17 mouse cellular contexts compared by ENCODE assay signal in genomic region chr9:37762541-37762940, GRCm38 (mm10). TPM values are rescaled to one million over a fixed set of nuclear protein-coding genes. Genes with fewer than 3 reads are reported as not detected.
DNase-seq lines count a peak whose midpoint lies in the region; ATAC-seq and TF ChIP-seq lines count a peak whose summit lies in the region.
"Had no signal": no experiment of that assay in that cellular context is flagged by ENCODE, and none has a peak within 500 bp of the region (broad histone marks: within the 10 kb centered on the region; RNA-seq: fewer than 3 reads in every experiment).

No protein-coding gene starts in this region.

- ATAC-seq in hindbrain, postnatal 0 days: no peak
- ATAC-seq in hindbrain, embryonic 12.5 days (ENCODE audit: low FRiP score): no peak
- ATAC-seq in midbrain, postnatal 0 days (ENCODE audit: low FRiP score): no peak
- ATAC-seq in midbrain, embryonic 14.5 days (ENCODE audit: low FRiP score, low TSS enrichment): no peak
- ATAC-seq in Patski: no peak
- ATAC-seq in hematopoietic stem cell, adult 5-6 weeks (replicated peaks in 1 of 2; ENCODE audit: insufficient read depth in 1 of 2, low FRiP score in 2 of 2, low TSS enrichment in 1 of 2, low read depth in 1 of 2, poor library complexity in 2 of 2, severe bottlenecking in 2 of 2): peak; percentile 53 to 58; a peak in 2 of 4 replicates

- H3K9ac ChIP-seq in hindbrain, postnatal 0 days (replicated peaks; ENCODE audit: low read length): no peak overlapping the region
- H3K9ac ChIP-seq in hindbrain, embryonic 12.5 days: no peak overlapping the region
- H3K9ac ChIP-seq in midbrain, postnatal 0 days (replicated peaks; ENCODE audit: low read length, poor library complexity, severe bottlenecking): no peak overlapping the region
- H3K9ac ChIP-seq in midbrain, embryonic 14.5 days (replicated peaks; ENCODE audit: low read length): no peak overlapping the region
- H3K9ac ChIP-seq: hindbrain, embryonic 13.5 days had no signal

- H3K4me3 ChIP-seq in hindbrain, postnatal 0 days (ENCODE audit: low read length): no peak overlapping the region
- H3K4me3 ChIP-seq in hindbrain, embryonic 12.5 days: no peak overlapping the region
- H3K4me3 ChIP-seq in midbrain, postnatal 0 days (ENCODE audit: low read depth, low read length): no peak overlapping the region
- H3K4me3 ChIP-seq in midbrain, embryonic 14.5 days (replicated peaks; ENCODE audit: low read depth, low read length): no peak overlapping the region
- H3K4me3 ChIP-seq: erythroblast, embryonic 14.5 days; hindbrain, embryonic 13.5 days had no signal

- WGBS in hindbrain, postnatal 0 days: 71% methylated on average over 2 of the region's 2 CpGs
- 63% methylated on average over 2 of the region's 2 CpGs for WGBS in hindbrain, embryonic 12.5 days
- 54% methylated on average over 2 of the region's 2 CpGs for WGBS in midbrain, postnatal 0 days
- 55% methylated on average over 2 of the region's 2 CpGs for WGBS in midbrain, embryonic 14.5 days

- POLR2A ChIA-PET in Patski (lab: Charles Lee): no interaction called here

- peak; percentile 32; the same call in 1 of the 2 replicates for TF ChIP-seq CTCF in hindbrain, postnatal 0 days (IDR thresholded peaks at IDR 0.05; ENCODE audit: low read depth)
- 0 out of 2 replicates have a peak, but pooled peaks have one; percentile 18 for TF ChIP-seq CTCF in midbrain, postnatal 0 days (IDR thresholded peaks at IDR 0.05)
- TF ChIP-seq CTCF in Patski (IDR thresholded peaks at IDR 0.05): peak; percentile 37

- CTCF ChIA-PET in Patski (lab: Charles Lee): interaction anchor here (0.6 kb wide), 1 partner anchor 207 kb away, joined by 4 read pairs; no protein-coding TSS in a partner anchor

- no peaks in the 10 kb centered on the region for H3K36me3 ChIP-seq in hindbrain, postnatal 0 days (ENCODE audit: insufficient read depth, low read length)
- H3K36me3 ChIP-seq in hindbrain, embryonic 12.5 days: no peaks in the 10 kb centered on the region
- H3K36me3 ChIP-seq in midbrain, postnatal 0 days (ENCODE audit: insufficient read depth, low read length): no peaks in the 10 kb centered on the region
- H3K36me3 ChIP-seq in midbrain, embryonic 14.5 days (ENCODE audit: control insufficient read depth, insufficient read depth, low read length): no peaks in the 10 kb centered on the region
- H3K36me3 ChIP-seq: G1E; hindbrain, embryonic 13.5 days had no signal

- no peaks in the 10 kb centered on the region for H3K4me1 ChIP-seq in hindbrain, postnatal 0 days (ENCODE audit: insufficient read depth, low read length)
- no peaks in the 10 kb centered on the region for H3K4me1 ChIP-seq in hindbrain, embryonic 12.5 days
- H3K4me1 ChIP-seq in midbrain, postnatal 0 days (ENCODE audit: insufficient read depth, low read length): no peaks in the 10 kb centered on the region
- H3K4me1 ChIP-seq in midbrain, embryonic 14.5 days (ENCODE audit: control insufficient read depth, insufficient read depth, low read length): no peaks in the 10 kb centered on the region
- H3K4me1 ChIP-seq: hindbrain, embryonic 13.5 days had no signal

- no peak overlapping the region for H3K4me2 ChIP-seq in hindbrain, postnatal 0 days (ENCODE audit: low read depth, low read length)
- no peak overlapping the region for H3K4me2 ChIP-seq in hindbrain, embryonic 12.5 days (replicated peaks)
- H3K4me2 ChIP-seq in midbrain, postnatal 0 days (ENCODE audit: low read depth, low read length, poor library complexity, severe bottlenecking): no peak overlapping the region
- H3K4me2 ChIP-seq in midbrain, embryonic 14.5 days (ENCODE audit: low read length): no peak overlapping the region
- H3K4me2 ChIP-seq: heart, embryonic 11.5 days; hindbrain, embryonic 13.5 days had no signal

- no peaks in the 10 kb centered on the region for H3K27me3 ChIP-seq in hindbrain, postnatal 0 days (ENCODE audit: insufficient read depth, low read length)
- H3K27me3 ChIP-seq in hindbrain, embryonic 12.5 days: no peaks in the 10 kb centered on the region
- no peaks in the 10 kb centered on the region for H3K27me3 ChIP-seq in midbrain, postnatal 0 days (ENCODE audit: insufficient read depth, low read length)
- no peaks in the 10 kb centered on the region for H3K27me3 ChIP-seq in midbrain, embryonic 14.5 days (ENCODE audit: control insufficient read depth, insufficient read depth, low read length)
- no peaks in the 10 kb centered on the region for H3K27me3 ChIP-seq in Patski
- H3K27me3 ChIP-seq: hindbrain, embryonic 13.5 days had no signal

- no peaks in the 10 kb centered on the region for H3K9me3 ChIP-seq in hindbrain, postnatal 0 days (ENCODE audit: low read length)
- H3K9me3 ChIP-seq in hindbrain, embryonic 12.5 days (replicated peaks): no peaks in the 10 kb centered on the region
- no peaks in the 10 kb centered on the region for H3K9me3 ChIP-seq in midbrain, postnatal 0 days (ENCODE audit: low read length)
- no peaks in the 10 kb centered on the region for H3K9me3 ChIP-seq in midbrain, embryonic 14.5 days (ENCODE audit: control insufficient read depth, low read length)
- H3K9me3 ChIP-seq: G1E; hindbrain, embryonic 13.5 days had no signal

- H3K27ac ChIP-seq in hindbrain, postnatal 0 days: no peak overlapping the region
- no peak overlapping the region for H3K27ac ChIP-seq in hindbrain, embryonic 12.5 days
- H3K27ac ChIP-seq in midbrain, postnatal 0 days (ENCODE audit: low read depth, low read length): no peak overlapping the region
- no peak overlapping the region for H3K27ac ChIP-seq in midbrain, embryonic 14.5 days (replicated peaks; ENCODE audit: low read depth, low read length)
- H3K27ac ChIP-seq: hindbrain, embryonic 13.5 days had no signal

- in situ Hi-C loops in Patski (cut with MboI; ENCODE audit: low pct_unique_long_range_greater_than_20kb): no loop called here

- DNase-seq in hindbrain, postnatal 0 days (ENCODE audit: low spot score): no peak
- DNase-seq in midbrain, postnatal 0 days (ENCODE audit: low spot score): no peak
- DNase-seq in midbrain, embryonic 14.5 days: no peak
- no peak for DNase-seq in Patski (ENCODE audit: low read depth, low spot score)
- no peak for DNase-seq in layer of hippocampus, adult 9-10 months (ENCODE audit: low spot score)
- DNase-seq in yolk sac, embryonic 10.5 days (ENCODE audit: low spot score): no peak
- DNase-seq: cerebellum, postnatal 36 days; lung, postnatal 10 days; spleen, adult 18-20 months had no signal

RNA-seq across cellular contexts. Expression of gene Olfr875, which starts 9.1 kb away (rescaled TPM):
- not detected in 2 replicates for total RNA-seq in hindbrain, postnatal 0 days (2014; rRNA removed)
- not detected in 2 replicates for polyA plus RNA-seq in hindbrain, postnatal 0 days (2015; fragmentation: Nextera tagmentation; extraction: Ambion mirVana)
- not detected in 2 replicates for polyA plus RNA-seq in hindbrain, embryonic 12.5 days (2016; fragmentation: Nextera tagmentation; extraction: Ambion mirVana)
- not detected in 2 replicates for total RNA-seq in midbrain, postnatal 0 days (2014; rRNA removed)
- polyA plus RNA-seq in midbrain, postnatal 0 days (2015; fragmentation: Nextera tagmentation; extraction: Ambion mirVana): 0.20 and 0.22 TPM in 2 replicates
- polyA plus RNA-seq in midbrain, embryonic 14.5 days (2014; fragmentation: Nextera tagmentation; extraction: Ambion mirVana): not detected in 2 replicates
- polyA plus RNA-seq in Patski (2021): not detected
- not detected in 2 replicates for total RNA-seq in hematopoietic stem cell, adult 5-6 weeks (2017)
- total RNA-seq: G1E; left cerebral cortex, postnatal 36 days had no signal
- polyA plus RNA-seq: erythroblast, embryonic 14.5 days; G1E; heart, embryonic 11.5 days; hindbrain, embryonic 13.5 days had no signal

RNA-seq across cellular contexts. Expression of gene Olfr874, which starts 17.6 kb away (rescaled TPM):
- 0.58 TPM in 1 of 2 replicates, not detected in the other for total RNA-seq in hindbrain, postnatal 0 days (2014; rRNA removed)
- polyA plus RNA-seq in hindbrain, postnatal 0 days (2015; fragmentation: Nextera tagmentation; extraction: Ambion mirVana): not detected in 2 replicates
- polyA plus RNA-seq in hindbrain, embryonic 12.5 days (2016; fragmentation: Nextera tagmentation; extraction: Ambion mirVana): not detected in 2 replicates
- not detected in 2 replicates for total RNA-seq in midbrain, postnatal 0 days (2014; rRNA removed)
- polyA plus RNA-seq in midbrain, postnatal 0 days (2015; fragmentation: Nextera tagmentation; extraction: Ambion mirVana): 0.11 TPM in 1 of 2 replicates, not detected in the other
- not detected in 2 replicates for polyA plus RNA-seq in midbrain, embryonic 14.5 days (2014; fragmentation: Nextera tagmentation; extraction: Ambion mirVana)
- polyA plus RNA-seq in Patski (2021): not detected
- total RNA-seq in hematopoietic stem cell, adult 5-6 weeks (2017): not detected in 2 replicates
- total RNA-seq: left cerebral cortex, postnatal 36 days had no signal
- polyA plus RNA-seq: G1E; heart, embryonic 11.5 days; hindbrain, embryonic 13.5 days; kidney, embryonic 16.5 days had no signal

RNA-seq across cellular contexts. Expression of gene Olfr876, which starts 40.3 kb away (rescaled TPM):
- total RNA-seq in hindbrain, postnatal 0 days (2014; rRNA removed): not detected in 2 replicates
- not detected in 2 replicates for polyA plus RNA-seq in hindbrain, postnatal 0 days (2015; fragmentation: Nextera tagmentation; extraction: Ambion mirVana)
- not detected in 2 replicates for polyA plus RNA-seq in hindbrain, embryonic 12.5 days (2016; fragmentation: Nextera tagmentation; extraction: Ambion mirVana)
- total RNA-seq in midbrain, postnatal 0 days (2014; rRNA removed): not detected in 2 replicates
- polyA plus RNA-seq in midbrain, postnatal 0 days (2015; fragmentation: Nextera tagmentation; extraction: Ambion mirVana): not detected in 2 replicates
- not detected in 2 replicates for polyA plus RNA-seq in midbrain, embryonic 14.5 days (2014; fragmentation: Nextera tagmentation; extraction: Ambion mirVana)
- not detected for polyA plus RNA-seq in Patski (2021)
- total RNA-seq in hematopoietic stem cell, adult 5-6 weeks (2017): not detected in 2 replicates
- total RNA-seq: left cerebral cortex, postnatal 36 days had no signal
- polyA plus RNA-seq: erythroblast, embryonic 14.5 days; G1E; heart, embryonic 11.5 days; hindbrain, embryonic 13.5 days; kidney, embryonic 16.5 days had no signal

RNA-seq across cellular contexts. Expression of gene Olfr160, which starts 46.5 kb away (rescaled TPM):
- not detected in 2 replicates for total RNA-seq in hindbrain, postnatal 0 days (2014; rRNA removed)
- not detected in 2 replicates for polyA plus RNA-seq in hindbrain, postnatal 0 days (2015; fragmentation: Nextera tagmentation; extraction: Ambion mirVana)
- not detected in 2 replicates for polyA plus RNA-seq in hindbrain, embryonic 12.5 days (2016; fragmentation: Nextera tagmentation; extraction: Ambion mirVana)
- total RNA-seq in midbrain, postnatal 0 days (2014; rRNA removed): not detected in 2 replicates
- not detected in 2 replicates for polyA plus RNA-seq in midbrain, postnatal 0 days (2015; fragmentation: Nextera tagmentation; extraction: Ambion mirVana)
- not detected in 2 replicates for polyA plus RNA-seq in midbrain, embryonic 14.5 days (2014; fragmentation: Nextera tagmentation; extraction: Ambion mirVana)
- polyA plus RNA-seq in Patski (2021): not detected
- not detected in 2 replicates for total RNA-seq in hematopoietic stem cell, adult 5-6 weeks (2017)
- total RNA-seq: left cerebral cortex, postnatal 36 days had no signal
- polyA plus RNA-seq: erythroblast, embryonic 14.5 days; G1E; heart, embryonic 11.5 days; hindbrain, embryonic 13.5 days; kidney, embryonic 16.5 days had no signal

Comparison
In these comparisons a context has a peak if more than half of its experiments do, and no peak if none do; other contexts are left out.
1. ATAC-seq: peak in hematopoietic stem cell, adult 5-6 weeks (2 of 2); none in hindbrain, postnatal 0 days (single experiment), hindbrain, embryonic 12.5 days (single experiment), midbrain, postnatal 0 days (single experiment), midbrain, embryonic 14.5 days (single experiment) and Patski (single experiment).
2. Peak in every context shown above with its lines, with median percentiles within 50 percentile points of each other: CTCF ChIP-seq.